Mouse (Mus musculus): ENCODE data around the gene Muc5b. TPM values are rescaled to one million over a fixed set of nuclear protein-coding genes. Genes with fewer than 3 reads are reported as not detected.

Gene Muc5b
- polyA plus RNA-seq, 2 experiments: not detected

DNA sequence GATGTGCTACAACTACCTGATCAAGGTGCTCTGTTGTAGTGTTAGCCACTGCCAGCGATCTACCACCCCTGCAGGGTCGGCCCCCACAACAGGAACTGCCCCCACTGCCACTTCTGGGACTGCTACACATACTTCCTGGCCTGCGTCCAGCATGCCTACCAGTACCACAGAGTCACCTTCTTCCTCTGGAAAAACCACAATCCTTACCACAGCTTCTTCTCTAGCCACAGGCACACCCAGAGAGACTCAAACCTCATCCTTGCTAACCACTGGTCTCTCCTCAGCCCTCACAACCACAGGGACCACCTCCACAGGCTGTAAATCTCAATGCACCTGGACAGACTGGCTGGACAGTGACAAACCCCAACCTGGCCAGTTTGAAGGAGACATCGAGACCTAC lies 22.2 kb downstream of the Muc5b start:
- H3K4me3 ChIP-seq (ENCODE audit: insufficient read depth in 1 of 2, low read depth in 2 of 2, low read length in 2 of 2): no peak overlapping the region
- ATAC-seq (ENCODE audit: insufficient read depth): no peak
- H3K9ac ChIP-seq (replicated peaks): no peak overlapping the region
- no peak overlapping the region for H3K27ac ChIP-seq
- 27% methylated on average over 4 of the region's 4 CpGs for WGBS (ENCODE audit: insufficient replicate concordance)
- no peaks in the 10 kb centered on the region for H3K4me1 ChIP-seq (replicated peaks; ENCODE audit: control insufficient read depth in 2 of 2, insufficient read depth in 2 of 2, low read length in 1 of 2)
- no peak for DNase-seq (ENCODE audit: low read depth in 3 of 3, low spot score in 3 of 3)
- TF ChIP-seq EP300 (IDR thresholded peaks at IDR 0.05; ENCODE audit: low read depth) (no peak), CTCF (IDR thresholded peaks at IDR 0.05; ENCODE audit: low read depth) (no peak)
- H3K9me3 ChIP-seq (ENCODE audit: control insufficient read depth, low read length): no peaks in the 10 kb centered on the region
- H3K4me2 ChIP-seq (ENCODE audit: low read depth): no peak overlapping the region
- no peaks in the 10 kb centered on the region for H3K36me3 ChIP-seq (replicated peaks; ENCODE audit: control insufficient read depth, insufficient read depth, low read depth)
- H3K27me3 ChIP-seq (ENCODE audit: control insufficient read depth, insufficient read depth, low read length): no peaks in the 10 kb centered on the region

DNA sequence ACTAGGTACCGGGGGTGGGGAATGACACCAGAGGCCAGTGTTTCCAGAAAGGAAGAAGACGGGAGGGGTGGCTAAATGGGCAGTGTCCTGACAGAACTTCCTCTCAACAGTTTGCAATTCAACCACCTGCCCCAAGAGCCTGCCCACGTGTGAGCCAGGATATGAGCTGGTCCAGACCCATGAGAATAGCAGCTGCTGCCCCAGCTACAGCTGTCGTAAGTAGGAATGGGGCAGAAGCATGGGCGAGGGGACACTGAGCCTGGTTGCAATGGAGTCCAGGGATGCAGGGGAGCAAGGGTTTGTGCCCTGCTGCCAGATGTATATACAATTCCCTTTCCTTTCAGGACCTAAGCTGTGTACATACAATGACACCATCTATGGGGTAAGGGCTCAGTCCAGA lies 30.8 kb downstream of the Muc5b start:
- Histone ChIP-seq H3K9me3 (ENCODE audit: control insufficient read depth, low read length) (no peaks in the 10 kb centered on the region), H3K27me3 (ENCODE audit: control insufficient read depth, insufficient read depth, low read length) (no peaks in the 10 kb centered on the region), H3K36me3 (replicated peaks; ENCODE audit: control insufficient read depth, insufficient read depth, low read depth) (no peaks in the 10 kb centered on the region), H3K4me2 (ENCODE audit: low read depth) (no peak overlapping the region), H3K27ac (no peak overlapping the region), H3K9ac (replicated peaks) (no peak overlapping the region), H3K4me1 (replicated peaks; ENCODE audit: control insufficient read depth in 2 of 2, insufficient read depth in 2 of 2, low read length in 1 of 2) (no peaks in the 10 kb centered on the region), H3K4me3 (ENCODE audit: insufficient read depth in 1 of 2, low read depth in 2 of 2, low read length in 2 of 2) (no peak overlapping the region)
- no peak for DNase-seq (ENCODE audit: low read depth in 3 of 3, low spot score in 3 of 3)
- 48% methylated on average over 5 of the region's 5 CpGs for WGBS (ENCODE audit: insufficient replicate concordance)
- ATAC-seq (ENCODE audit: insufficient read depth): no peak
- no peak for TF ChIP-seq CTCF (IDR thresholded peaks at IDR 0.05; ENCODE audit: low read depth)

DNA sequence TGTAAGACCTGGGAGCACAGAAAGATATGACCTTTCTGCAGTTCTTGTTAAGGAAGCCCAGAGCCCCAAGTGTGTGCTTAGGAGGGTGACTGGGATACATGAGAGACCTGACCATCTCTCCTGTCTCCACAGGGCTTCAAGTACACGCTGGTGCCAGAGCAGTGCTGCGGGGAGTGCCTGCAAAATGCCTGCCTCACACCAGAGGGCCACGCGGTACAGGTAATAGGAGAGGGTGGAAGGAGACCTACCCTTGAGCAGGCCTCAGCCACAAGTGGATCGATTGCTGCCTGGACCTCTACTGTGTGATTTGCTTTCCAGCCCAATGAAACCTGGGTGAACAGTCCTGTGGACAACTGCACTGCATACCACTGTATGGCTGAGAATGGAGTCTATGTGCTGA lies 31.7 kb downstream of the Muc5b start:
- TF ChIP-seq CTCF (IDR thresholded peaks at IDR 0.05; ENCODE audit: low read depth): peak; percentile 47; the same call in 1 of the 2 replicates
- no peak for TF ChIP-seq EP300 (IDR thresholded peaks at IDR 0.05; ENCODE audit: low read depth)
- DNase-seq (ENCODE audit: low read depth in 3 of 3, low spot score in 3 of 3): no peak
- H3K36me3 ChIP-seq (replicated peaks; ENCODE audit: control insufficient read depth, insufficient read depth, low read depth): no peaks in the 10 kb centered on the region
- H3K4me3 ChIP-seq (ENCODE audit: insufficient read depth in 1 of 2, low read depth in 2 of 2, low read length in 2 of 2): no peak overlapping the region
- H3K27me3 ChIP-seq (ENCODE audit: control insufficient read depth, insufficient read depth, low read length): no peaks in the 10 kb centered on the region
- WGBS (ENCODE audit: insufficient replicate concordance): 69% methylated on average over 5 of the region's 5 CpGs
- no peak overlapping the region for H3K9ac ChIP-seq (replicated peaks)
- H3K9me3 ChIP-seq (ENCODE audit: control insufficient read depth, low read length): no peaks in the 10 kb centered on the region
- no peak overlapping the region for H3K4me2 ChIP-seq (ENCODE audit: low read depth)
- H3K27ac ChIP-seq: no peak overlapping the region
- H3K4me1 ChIP-seq (replicated peaks; ENCODE audit: control insufficient read depth in 2 of 2, insufficient read depth in 2 of 2, low read length in 1 of 2): no peaks in the 10 kb centered on the region
- no peak for ATAC-seq (ENCODE audit: insufficient read depth)

GRCm38 (mm10) chr7:141874891-141875290 lies 36.0 kb downstream of the Muc5b start:
- no peak overlapping the region for H3K4me3 ChIP-seq (ENCODE audit: insufficient read depth in 1 of 2, low read depth in 2 of 2, low read length in 2 of 2)
- DNase-seq (ENCODE audit: low read depth in 3 of 3, low spot score in 3 of 3) (no peak), ATAC-seq (ENCODE audit: insufficient read depth) (no peak)
- no peaks in the 10 kb centered on the region for H3K9me3 ChIP-seq (ENCODE audit: control insufficient read depth, low read length)
- TF ChIP-seq EP300 (IDR thresholded peaks at IDR 0.05; ENCODE audit: low read depth) (no peak), CTCF (IDR thresholded peaks at IDR 0.05; ENCODE audit: low read depth) (no peak)
- H3K27me3 ChIP-seq (ENCODE audit: control insufficient read depth, insufficient read depth, low read length): no peaks in the 10 kb centered on the region
- no peak overlapping the region for H3K27ac ChIP-seq
- no peaks in the 10 kb centered on the region for H3K4me1 ChIP-seq (replicated peaks; ENCODE audit: control insufficient read depth in 2 of 2, insufficient read depth in 2 of 2, low read length in 1 of 2)
- no peak overlapping the region for H3K4me2 ChIP-seq (ENCODE audit: low read depth)
- 72% methylated on average over 5 of the region's 5 CpGs for WGBS (ENCODE audit: insufficient replicate concordance)
- H3K9ac ChIP-seq (replicated peaks): no peak overlapping the region
- H3K36me3 ChIP-seq (replicated peaks; ENCODE audit: control insufficient read depth, insufficient read depth, low read depth): no peaks in the 10 kb centered on the region

GRCm38 (mm10) chr7:141878813-141879212 lies 39.9 kb downstream of the Muc5b start:
- Histone ChIP-seq H3K9ac (replicated peaks) (no peak overlapping the region), H3K4me2 (ENCODE audit: low read depth) (no peak overlapping the region), H3K9me3 (ENCODE audit: control insufficient read depth, low read length) (no peaks in the 10 kb centered on the region), H3K27me3 (ENCODE audit: control insufficient read depth, insufficient read depth, low read length) (no peaks in the 10 kb centered on the region), H3K4me1 (replicated peaks; ENCODE audit: control insufficient read depth in 2 of 2, insufficient read depth in 2 of 2, low read length in 1 of 2) (no peaks in the 10 kb centered on the region), H3K36me3 (replicated peaks; ENCODE audit: control insufficient read depth, insufficient read depth, low read depth) (peaks cover 18% of the 10 kb centered on the region), H3K4me3 (ENCODE audit: insufficient read depth in 1 of 2, low read depth in 2 of 2, low read length in 2 of 2) (no peak overlapping the region), H3K27ac (no peak overlapping the region)
- ATAC-seq (ENCODE audit: insufficient read depth) (no peak), DNase-seq (ENCODE audit: low read depth in 3 of 3, low spot score in 3 of 3) (no peak)
- 82% methylated on average over 2 of the region's 2 CpGs for WGBS (ENCODE audit: insufficient replicate concordance)
- TF ChIP-seq CTCF (IDR thresholded peaks at IDR 0.05; ENCODE audit: low read depth): no peak
- TF ChIP-seq EP300 (IDR thresholded peaks at IDR 0.05; ENCODE audit: low read depth): no peak

All from liver, embryonic 14.5 days (tissue).